Mouse (Mus musculus): Measurements from ENCODE around the gene AC131692.1.

DNA sequence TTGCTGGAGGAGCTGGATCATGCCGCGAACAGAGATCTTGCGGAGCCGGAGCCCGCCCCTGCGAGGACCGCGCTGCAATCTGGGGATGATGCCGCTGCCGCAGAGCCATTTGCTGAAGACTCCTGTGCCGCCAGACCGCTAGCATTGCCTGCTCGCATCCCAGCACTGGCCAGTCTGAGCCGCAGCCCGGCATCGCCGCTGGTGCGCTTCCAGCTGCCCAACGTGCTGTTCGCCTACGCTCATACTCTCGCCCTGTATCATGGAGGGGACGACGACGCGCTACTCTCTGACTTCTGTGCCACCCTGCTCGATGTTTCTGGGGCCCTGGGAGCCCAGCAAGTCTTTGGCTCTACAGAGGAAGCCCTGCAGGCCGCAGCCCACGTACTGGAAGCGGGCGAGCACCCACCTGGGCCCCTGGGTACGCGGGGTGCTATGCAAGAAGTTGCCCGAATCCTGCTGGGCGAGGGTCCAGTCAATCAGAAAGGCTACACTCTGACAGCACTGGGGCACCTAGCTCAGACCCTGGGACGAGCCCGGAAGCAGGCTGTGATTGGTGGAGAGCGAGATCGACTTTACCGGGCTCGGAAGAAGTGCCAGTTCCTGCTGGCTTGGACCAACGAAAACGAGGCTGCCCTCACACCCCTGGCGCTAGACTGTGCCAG is 32.4 kb upstream of the AC131692.1 start:
- TF ChIP-seq GATA1 (IDR thresholded peaks at IDR 0.05; ENCODE audit: borderline replicate concordance, low read length) = no peak
- TF ChIP-seq FLI1 (IDR thresholded peaks at IDR 0.05; ENCODE audit: low read length) = no peak
